Mouse (Mus musculus) kidney, postnatal 36 days (tissue): Measurements from ENCODE around the gene Card6.
"Not testable (repeated sequence)": the region's sequence is repeated elsewhere in the genome, so short reads cannot be mapped to it uniquely, and the experiment has no call there.

Experiments
- DNase-seq, 2 experiments: peaks; one replicate each; pipeline ENCODE4 v3.0.0; 2021 to 2022; ENCODE audit warnings: mixed read lengths in 2 of 2

Card6 gene

DNA sequence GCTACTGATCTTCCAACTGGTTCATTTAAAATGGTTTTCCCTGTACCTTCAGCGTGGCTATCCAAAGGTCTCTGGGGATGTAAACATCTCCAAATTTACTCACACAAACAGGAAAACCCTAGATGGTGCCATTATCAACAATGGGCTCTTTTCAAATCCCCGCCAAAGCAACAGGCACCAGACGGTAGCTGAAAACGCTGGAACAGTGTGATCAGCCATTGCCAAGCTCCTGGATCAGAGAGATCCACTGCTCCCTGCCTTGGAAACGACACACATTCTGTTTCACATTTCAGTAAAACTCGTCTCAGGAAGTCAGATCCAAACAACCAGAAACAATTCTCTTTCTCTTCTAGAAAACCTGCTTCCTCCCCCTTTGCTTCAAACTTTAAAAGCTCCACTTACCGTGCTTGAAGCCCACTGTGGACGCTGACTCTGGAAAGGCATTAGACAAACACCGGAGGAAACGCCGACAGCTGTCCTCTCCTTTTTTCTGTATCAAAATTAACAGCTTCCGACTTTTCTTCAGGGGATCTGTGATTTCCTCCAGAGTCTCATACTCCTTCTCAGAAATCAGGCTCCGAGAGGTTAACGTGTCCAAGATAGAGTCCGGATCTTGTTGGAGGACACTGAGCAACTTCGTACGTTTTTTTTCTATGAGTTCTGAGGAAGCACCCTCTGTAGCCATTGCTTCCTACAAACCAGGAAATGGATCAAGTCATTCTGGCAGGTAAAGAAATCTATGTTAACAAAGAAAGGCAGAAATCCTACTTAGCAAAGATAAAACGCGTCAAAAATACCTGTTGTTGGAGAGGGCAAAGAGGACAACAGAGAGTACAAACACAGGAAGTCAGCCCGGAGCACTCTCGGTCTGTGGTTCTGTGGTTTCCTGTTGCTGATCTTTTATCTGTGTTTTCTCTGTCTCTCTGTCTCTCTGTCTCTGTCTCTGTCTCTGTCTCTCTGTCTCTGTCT, at the start of gene Card6:
Gene Card6 (minus strand): TSS at position 854 of the 969 bp plus-strand sequence.
- peak; percentile 16 to 32 for DNase-seq

DNA sequence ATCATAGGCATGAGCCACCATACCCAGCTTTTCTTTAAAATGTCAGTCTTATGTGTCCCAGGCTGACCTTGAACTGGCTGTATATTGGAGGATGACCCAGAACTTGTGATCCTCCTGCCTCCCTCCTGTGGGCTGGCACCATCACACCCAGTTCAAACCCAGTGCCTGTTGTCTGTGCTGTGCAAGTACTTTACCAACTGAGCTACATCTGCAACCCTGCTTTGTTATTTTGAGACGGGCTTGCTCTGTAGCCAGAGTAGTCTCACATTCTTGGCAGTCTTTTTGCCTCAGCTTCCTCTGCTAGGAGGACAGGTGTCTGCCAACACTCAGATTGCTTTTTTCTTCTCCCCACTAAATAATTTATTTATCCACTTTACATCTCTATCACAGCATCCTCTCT, 49.0 kb upstream of the Card6 start:
- no peak for DNase-seq

DNA sequence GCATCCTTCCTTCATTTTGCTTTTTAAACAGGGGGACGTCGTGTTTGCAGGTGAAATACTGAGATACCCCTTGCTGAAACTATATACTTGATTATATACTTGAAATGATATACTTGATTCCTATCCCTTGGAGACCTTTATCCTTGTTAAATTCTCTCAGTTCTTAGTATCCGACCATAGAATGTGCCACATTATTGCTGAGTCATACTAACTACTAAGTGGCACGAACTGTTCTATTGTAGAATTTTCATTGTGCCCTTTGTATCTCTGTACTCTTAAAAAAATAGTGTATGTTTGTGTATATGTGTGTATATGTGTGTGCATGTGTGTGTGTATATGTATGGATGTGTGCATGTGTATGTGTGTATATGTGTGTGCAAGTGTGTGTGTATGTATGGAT, 48.0 kb upstream of the Card6 start:
- DNase-seq = no peak

DNA sequence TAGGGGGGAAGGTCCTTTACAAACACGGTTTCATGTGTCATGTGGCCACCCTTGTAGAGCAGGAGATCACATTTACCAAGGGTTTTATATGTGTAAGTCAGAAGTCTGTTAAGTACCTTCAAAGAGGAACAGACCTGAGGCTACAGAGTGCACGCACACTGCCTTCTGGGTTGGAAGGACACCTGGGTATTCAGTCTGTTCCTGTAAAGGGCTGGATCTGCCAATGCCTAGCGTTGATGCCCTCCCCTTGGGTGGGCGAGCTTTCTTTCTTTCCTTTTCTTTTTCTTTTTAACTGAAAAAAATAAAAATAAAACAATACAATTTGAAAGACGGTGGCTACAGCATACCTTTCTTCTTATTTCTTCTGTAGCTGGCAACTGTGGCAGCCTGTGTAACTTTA, 46.8 kb upstream of the Card6 start:
- no peak for DNase-seq

DNA sequence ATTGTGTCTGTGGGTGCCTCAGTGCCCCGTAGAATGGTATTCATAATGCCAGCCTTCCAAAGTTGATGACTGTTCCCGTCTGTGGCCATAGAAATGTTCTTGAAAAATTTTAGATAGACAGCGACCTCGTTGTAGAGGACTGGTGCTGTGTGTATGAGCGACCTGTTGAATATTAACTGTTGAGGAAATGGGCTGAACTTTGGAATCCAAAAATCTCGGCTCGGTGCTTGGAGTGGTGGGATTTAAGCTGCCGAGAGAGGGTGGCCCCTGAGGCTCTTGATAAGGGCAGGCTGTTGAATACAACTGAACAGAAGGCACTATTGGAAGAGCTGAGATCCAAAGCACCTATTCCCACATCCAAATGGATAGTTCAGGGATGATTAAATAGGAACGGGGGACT, 46.3 kb upstream of the Card6 start:
- peak; percentile 17 to 18 for DNase-seq

DNA sequence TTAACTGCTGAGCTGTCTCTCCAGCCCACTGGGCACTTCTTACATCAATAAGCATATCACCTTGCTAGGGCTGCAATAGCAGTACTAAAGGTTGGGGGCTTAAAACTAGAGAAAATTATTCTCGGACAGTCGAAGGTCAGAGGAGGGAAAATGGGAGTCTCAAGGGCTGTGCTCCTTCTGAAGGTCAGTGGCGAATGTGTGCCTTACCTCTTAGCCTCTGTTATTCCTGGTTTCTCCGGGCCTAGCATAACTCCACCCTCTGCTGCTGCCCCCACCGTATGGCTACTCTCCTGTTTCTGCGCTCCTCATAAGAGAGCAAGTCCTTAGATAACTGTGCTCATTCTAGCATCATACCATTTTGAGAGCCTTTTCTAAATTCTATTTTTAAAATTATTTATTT, 43.8 kb upstream of the Card6 start:
- no peak for DNase-seq

DNA sequence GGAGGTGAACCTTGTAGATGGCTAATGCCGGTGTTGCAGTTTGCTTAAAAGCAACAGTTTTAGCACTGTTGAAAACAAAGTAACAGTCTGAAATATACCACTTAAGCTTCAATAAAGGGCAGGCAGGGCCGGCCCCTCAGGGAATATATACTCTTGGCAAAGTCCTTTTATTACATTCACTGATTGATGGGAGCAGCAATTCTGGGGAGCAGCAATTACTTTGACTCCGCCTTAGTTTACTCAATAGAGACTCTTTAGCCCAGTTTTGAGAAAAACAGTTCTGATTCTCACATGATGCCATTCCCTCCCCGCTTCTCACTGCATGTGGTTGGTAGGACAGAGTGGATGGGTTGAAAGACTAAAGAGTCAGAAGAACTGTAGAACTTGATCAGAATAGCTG, 40.8 kb upstream of the Card6 start:
- DNase-seq = no peak

DNA sequence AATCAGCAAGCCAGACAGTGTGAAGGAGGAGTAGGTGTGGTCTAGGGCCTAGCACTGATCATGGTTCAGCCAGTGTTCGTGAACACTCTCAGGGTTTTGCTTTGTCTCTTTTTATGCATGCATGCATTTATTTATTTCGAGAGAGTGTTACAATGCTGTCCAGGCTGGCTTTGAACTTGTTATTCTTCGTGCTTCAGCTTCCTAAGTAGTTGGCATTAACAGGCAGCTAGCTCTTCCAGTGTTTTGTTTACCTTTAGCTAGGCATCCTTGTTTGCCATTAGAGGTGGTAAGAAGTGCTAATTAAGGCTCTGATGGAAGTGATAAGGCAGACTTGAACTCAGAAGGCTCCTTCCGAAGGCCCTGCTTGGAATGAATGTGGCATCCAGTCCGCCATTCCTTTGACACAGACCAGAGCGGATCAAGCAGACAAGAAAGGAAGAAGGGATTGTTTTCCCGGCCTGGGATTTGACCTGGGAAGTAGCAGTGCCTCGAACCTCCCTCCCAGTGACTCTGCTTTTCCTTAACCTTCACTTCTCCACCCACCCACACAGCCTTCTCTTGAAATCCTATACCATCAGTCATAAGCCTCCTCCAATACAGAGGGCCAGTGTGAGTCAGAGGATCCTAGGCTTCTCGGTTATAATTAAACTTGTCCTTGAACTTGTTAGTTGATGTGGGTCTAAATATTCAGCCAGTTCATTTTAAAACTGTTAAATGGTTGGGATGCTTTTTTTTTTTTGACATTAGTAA, 37.0 kb upstream of the Card6 start:
- DNase-seq = no peak

DNA sequence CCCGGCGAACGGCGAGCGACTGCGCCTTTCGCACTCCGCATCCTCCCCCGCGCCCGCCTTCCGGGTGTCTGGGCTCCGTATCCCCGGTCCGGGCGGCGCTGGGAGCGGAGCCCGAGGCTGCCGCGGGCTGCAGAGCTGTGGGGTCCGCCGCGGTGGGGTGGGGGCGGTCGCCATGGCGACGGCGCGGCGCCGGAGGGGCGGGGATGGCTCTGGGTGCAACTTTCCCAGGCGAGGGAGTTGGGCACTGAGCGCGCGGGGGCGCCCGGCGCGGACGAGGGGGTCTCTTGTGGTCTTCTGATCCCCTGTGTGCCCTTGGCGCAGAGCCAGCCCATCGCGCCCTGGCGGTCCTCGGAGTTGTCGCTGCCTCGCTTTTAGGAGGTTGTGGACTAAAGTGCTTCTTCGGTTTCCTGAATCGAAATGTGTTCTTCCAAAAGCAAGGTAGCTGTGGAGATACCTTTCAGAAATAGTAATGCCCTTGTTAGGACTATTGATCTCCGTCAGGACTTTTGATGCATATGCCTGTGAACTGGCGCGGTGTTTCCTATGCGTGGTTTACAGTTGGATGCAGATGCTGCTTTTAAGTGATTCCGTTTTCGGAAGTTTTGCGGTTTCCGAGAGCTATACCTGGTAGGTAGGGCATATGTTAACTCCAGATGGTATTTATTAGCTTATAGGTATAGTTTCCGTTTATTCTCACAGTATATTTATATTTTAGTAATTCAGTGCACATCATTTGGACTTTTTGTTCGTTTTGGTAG, 35.9 kb upstream of the Card6 start:
- DNase-seq = peak; percentile 45 to 77

DNA sequence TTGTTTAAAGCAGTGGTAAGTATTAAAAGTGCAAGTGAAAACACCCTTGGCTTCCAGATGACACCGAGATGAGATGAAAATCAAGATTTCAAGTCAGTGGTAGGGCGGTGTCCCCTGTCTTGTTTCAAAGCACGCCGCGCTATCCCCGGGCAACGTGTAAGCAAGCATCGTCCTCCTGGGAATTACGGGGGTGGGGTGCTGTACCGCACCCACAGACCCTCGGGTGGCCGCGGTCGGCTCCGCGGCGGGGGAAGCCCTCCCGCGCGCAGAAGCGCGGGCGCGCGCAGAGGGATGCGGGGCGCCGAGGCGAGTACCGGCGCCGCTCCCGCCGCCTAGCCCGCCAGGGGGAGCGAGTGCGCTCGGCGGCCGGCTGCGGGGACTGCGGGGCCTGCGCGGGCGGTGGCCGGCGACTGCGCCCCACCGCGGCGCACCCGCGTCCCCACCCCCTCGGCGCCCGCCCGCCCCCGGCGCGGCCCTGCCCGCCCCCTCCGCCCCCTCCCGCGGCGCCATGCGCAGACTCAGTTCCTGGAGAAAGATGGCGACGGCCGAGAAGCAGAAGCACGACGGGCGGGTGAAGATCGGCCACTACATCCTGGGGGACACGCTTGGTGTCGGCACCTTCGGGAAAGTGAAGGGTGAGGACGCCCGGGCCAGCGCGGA, 35.2 kb upstream of the Card6 start, which contains the start of gene Prkaa1:
Gene Prkaa1 (plus strand): TSS at position 501 of the 660 bp plus-strand sequence.
- DNase-seq = peak; percentile 57 to 85

DNA sequence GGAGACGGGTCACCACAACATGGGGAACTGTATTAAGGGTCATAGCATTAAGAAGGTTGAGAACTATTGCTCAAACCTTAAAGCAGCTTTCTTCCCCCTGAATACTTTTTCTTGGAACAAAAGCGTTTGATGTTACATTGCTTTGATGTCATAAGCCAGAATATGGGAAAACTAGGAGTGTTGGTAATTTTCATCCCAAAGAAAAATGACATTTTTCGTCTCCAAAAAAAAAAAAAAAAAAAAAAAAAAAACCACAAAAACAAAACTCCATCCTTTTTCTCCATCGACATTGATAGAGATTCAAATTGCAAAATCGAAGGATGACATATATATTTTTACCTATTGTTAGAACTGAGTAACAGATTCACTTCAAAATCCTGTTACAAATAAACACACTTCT, 34.4 kb upstream of the Card6 start:
- no peak for DNase-seq

DNA sequence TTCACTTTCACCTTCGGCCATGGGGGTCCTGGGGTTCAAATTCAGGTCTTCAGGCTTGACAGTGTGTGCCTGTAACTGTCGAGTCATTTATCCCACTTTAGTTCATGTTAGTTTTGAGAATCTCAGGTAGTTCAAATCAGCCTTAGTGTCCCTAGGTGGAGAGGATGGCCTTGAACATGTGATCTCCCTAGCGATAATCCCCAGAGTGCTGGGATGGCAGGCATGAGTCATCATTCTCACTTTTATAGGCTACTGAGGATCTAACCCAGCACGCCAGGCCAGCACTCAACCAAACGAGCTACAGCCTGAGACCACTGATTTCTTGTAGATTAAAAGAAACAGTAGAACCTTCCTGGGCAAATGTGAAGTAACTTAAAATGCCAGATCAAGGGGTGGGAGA, 33.7 kb upstream of the Card6 start:
- DNase-seq = no peak

DNA sequence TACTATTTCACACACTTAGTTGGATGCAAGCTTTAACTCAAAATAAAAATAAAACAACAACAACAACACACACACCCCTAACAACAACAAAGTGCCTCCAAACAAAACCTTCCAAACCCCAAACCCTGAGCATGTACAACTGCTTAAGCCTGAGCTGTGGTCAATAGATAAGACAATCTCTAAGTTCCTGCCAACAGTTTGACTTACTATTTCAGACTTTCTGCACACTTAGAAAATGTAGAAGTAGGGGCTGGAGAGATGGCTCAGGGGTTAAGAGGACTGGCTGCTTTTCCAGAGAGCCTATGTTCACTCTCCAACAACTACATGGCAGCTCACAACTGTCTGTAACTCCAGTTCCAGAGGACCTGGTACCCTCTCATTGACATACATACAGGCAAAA, 32.0 kb upstream of the Card6 start:
- DNase-seq = no peak

DNA sequence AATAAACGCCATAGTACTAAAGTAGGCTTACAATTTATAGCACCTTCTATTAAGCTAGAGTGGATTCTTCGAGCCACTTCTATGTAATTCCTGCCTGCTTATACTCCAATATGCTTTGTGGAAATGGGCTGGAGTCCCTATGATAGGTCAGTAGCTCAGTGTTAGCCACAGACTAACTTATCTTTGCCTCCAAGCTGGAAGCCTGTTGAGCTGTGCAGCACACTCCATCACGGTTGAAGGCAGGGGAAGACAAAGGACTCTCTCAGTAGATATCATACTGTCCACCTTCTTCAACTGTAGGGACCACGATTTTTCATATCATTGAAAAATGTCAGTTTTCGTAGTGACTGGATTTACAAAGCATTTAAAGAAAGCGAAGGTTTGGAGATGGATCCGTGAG, 31.5 kb upstream of the Card6 start:
- DNase-seq = no peak

DNA sequence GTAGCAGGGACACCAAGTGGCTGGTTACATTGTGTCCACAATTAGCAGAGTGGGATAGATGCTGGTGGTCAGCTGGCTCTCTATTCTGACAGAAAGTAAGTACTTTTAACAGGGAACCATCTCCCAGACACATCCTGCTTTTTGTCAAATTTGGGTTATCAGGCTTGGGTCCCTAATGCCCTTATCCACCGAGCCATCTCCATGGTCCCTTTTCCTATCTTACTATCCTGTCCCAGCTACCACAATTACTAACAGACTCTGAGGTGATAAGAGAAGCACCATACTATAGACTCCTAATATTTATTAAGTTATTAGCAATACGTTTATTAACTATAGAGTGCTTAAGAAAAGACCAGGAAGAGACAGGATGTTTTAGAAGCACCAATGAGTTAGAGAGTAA, 31.0 kb upstream of the Card6 start:
- no peak for DNase-seq

DNA sequence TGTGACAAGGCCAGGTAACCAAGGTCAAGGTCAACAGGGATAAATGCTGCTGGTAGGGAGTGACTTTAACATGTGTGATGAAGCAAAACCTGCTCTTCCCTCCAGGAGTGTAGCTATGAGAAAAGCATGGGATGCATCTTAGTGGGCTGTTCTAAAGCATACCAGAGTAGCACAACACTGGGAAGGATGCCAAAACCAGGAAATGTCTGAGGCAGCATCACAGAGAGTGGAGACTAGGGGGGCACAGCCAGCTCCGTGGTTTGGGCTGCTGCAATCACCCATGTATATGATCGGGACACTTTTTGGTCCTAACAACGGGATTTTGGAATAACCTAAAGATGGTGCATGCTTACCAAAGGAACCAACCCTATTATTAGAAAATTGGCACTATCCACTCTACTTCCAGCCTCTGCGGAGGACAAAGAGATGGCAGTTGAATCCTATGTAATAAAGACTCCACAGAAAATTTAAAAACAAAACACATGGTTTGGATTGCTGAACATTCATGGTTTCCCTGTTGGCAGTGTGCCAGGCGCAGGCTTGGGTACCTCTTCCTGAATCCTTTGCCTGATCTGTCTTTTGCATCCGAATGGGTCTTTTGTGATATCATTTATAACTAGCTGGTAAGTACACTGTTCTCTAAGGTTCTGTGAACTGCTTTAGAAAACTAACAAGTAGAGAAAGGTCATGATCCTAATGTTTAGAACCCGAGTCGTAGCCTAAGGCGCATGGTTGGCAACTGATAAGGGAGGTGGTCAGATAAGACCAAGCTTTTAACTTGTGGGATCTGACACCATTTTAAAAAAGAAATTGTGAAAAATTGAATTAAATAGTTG, 29.9 kb upstream of the Card6 start:
- DNase-seq = no peak

DNA sequence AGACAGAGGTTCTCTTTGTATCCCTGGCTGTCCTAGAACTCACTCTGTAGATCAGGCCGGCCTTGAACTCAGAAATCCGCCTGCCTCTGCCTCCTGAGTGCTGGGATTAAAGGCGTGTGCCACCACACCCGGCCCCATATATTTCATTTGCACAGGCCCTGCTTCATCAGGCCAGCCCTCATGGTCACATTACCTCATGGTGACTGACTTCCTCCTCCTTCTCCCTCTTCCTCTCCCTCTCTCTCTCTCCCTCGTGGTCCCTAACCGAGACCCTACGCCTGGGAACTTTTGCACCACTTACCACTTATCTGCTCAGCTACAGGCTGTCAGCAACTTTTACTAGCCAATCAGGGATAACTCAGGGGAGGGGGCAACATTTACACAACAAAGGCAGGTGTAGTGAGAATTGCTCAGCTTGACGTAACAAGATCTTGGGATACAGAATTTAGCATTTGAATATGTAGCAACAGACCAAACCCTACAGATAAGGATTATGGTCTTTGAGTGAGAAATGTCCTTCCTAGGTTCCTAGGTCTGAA, 26.7 kb upstream of the Card6 start:
- DNase-seq = no peak

DNA sequence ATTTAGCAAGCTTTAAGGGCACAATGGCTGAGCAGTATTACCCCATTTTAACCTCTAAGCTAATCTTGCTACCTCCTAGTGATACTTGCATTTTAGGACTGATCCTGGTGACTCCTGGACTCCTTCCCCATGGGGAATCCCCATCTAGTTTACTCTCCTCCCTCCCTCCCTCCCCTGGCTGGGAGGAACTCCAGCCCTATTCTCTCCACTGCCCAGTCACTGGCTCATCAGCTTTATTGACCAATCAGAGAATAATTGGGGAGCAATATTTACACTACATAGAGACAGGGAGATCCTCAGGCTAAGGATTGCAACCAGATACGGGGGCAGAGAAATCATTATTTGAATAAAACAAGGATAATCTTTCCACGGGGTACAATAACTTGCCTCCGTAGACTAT, 25.8 kb upstream of the Card6 start:
- no peak for DNase-seq

DNA sequence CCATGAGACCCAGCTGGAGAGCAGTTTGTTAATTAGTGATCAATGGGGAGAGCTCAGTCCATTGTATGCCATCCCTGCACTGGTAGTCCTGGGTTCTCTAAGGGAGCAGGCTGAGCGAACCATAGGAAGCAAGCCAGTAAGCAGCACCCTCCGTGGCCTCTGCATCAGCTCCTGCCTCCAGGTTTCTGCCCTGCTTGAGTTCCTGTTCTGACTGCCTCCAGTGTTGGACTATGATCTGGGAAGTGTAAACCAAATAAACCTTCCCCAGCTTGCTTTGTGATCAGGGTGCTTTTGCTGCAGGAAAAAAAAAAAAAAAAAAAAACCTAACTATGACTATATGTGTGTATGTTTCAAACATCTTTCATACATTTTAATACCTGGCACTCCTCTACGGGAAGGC, 25.0 kb upstream of the Card6 start:
- DNase-seq = no peak

DNA sequence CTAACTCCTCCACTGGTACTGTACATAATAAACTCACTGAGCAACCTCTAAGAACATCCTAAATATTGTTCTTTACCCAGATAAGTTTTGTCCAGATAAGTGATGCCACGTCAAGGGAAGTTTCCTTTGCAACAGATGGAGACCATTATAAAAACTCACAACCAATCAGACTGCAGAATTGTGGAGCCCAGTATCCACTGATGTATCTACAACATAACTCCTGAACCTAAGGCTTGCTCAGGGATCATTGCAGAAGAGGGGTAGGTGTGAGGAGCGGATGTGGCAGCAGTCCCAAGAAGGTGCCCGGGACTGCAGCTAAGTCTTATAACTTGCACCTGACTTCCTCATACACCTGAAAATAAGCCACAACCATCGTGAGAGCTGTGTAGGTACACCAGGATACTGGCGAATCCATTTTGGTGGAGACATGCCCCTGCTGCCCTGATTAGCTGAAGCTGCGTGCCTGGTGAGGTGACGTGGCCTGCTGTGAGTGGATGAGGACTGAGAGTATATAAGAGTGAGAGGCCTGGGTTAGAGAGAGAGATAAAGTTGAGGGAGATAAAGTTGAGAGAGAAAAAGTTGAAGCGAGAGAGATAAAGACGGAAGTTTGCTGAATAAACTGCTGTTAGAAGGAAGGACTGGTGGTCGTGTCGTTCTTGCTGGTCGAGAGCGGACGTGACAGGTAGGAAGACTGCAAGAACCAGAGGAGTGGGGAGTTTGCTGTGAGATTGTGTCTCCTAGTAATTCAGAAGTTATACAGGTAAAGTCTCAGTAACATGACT, 22.7 kb upstream of the Card6 start:
- DNase-seq = not testable (repeated sequence)
